Mouse (Mus musculus) neural tube, embryonic 15.5 days (tissue): ENCODE measurements around the gene Pdlim1. TPM values are rescaled to one million over a fixed set of nuclear protein-coding genes. Genes with fewer than 3 reads are reported as not detected.

Experiments used
- ATAC-seq: fragments of 200-750 bp; cut with Nextera tagmentation; 2 replicates; pipeline ENCODE4 v1.8.0; 2017; ENCODE audit warnings: mild to moderate bottlenecking, moderate TSS enrichment, moderate library complexity; ENCODE audit not compliant: low FRiP score
- H3K27ac ChIP-seq: fragments of 300-500 bp; sonication (generic); replicated peaks from 2 replicates; pipeline ENCODE4 v1.5.1; 2015; ENCODE audit warnings: mild to moderate bottlenecking, inconsistent platforms
- H3K27me3 ChIP-seq: fragments of 300-500 bp; sonication (generic); replicated peaks from 2 replicates; pipeline ENCODE4 v1.6.1; 2015; ENCODE audit warnings: inconsistent platforms
- H3K36me3 ChIP-seq: fragments of 300-500 bp; sonication (generic); 2 replicates; pipeline ENCODE4 v1.6.1; 2015; ENCODE audit warnings: inconsistent platforms
- H3K4me1 ChIP-seq: fragments of 300-500 bp; sonication (generic); 2 replicates; pipeline ENCODE4 v1.6.1; 2015; ENCODE audit warnings: inconsistent platforms
- H3K4me2 ChIP-seq: fragments of 300-500 bp; sonication (generic); 2 replicates; pipeline ENCODE4 v1.6.1; 2015; ENCODE audit warnings: inconsistent platforms, mild to moderate bottlenecking, moderate library complexity
- H3K4me3 ChIP-seq: fragments of 300-500 bp; sonication (generic); replicated peaks from 2 replicates; pipeline ENCODE4 v1.5.1; 2015; ENCODE audit warnings: mild to moderate bottlenecking, inconsistent platforms
- H3K9ac ChIP-seq: fragments of 300-500 bp; sonication (generic); replicated peaks from 2 replicates; pipeline ENCODE4 v1.6.1; 2015; ENCODE audit warnings: mild to moderate bottlenecking, inconsistent platforms
- H3K9me3 ChIP-seq: fragments of 300-500 bp; sonication (generic); replicated peaks from 2 replicates; pipeline ENCODE4 v1.6.1; 2016; ENCODE audit warnings: inconsistent platforms
- WGBS: fragments of 180-500 bp; shearing (Covaris S2); methylation state at CpG from one replicate; pipeline ENCODE4 v1.1.7; 2015; ENCODE audit warnings: mixed read lengths; 5-methylcytosine and 5-hydroxymethylcytosine counted together
- polyA plus RNA-seq: library from polyadenylated mRNA; unstranded; fragments of >200 nt; fragmentation: Nextera tagmentation; extraction: Ambion mirVana; gene quantifications from 2 replicates; pipeline ENCODE4 v1.2.1, GENCODE M21; 2015

Pdlim1 gene
- polyA plus RNA-seq, 1 experiment from 2014 or later, result 12.8 TPM

DNA sequence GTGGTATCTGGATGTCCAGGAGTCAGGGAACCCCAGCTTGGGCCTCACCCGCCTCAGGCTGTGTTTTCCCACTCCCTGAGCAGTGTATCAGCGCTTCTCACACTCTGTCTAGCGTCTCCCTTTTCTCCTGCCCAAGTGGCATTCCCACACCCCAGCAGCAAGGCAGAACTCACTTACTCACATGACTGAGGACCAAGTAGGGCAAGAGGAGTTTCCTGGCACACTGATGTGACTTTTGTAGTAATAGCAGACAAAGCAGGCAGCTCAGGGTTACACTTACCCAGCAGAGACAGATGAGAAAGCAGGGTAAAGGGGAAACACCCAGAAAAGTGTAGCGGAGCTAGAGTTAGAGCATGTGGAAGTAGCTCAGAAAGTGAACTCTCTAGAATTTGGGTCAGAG, 93.3 kb downstream of the Pdlim1 start:
- 87% methylated on average over 4 of the region's 4 CpGs for WGBS
- no peak overlapping the region for H3K27ac ChIP-seq
- no peaks in the 10 kb centered on the region for H3K4me1 ChIP-seq
- no peak overlapping the region for H3K4me3 ChIP-seq
- no peaks in the 10 kb centered on the region for H3K36me3 ChIP-seq
- ATAC-seq, result no peak
- no peaks in the 10 kb centered on the region for H3K27me3 ChIP-seq
- H3K9ac ChIP-seq, result no peak overlapping the region
- no peak overlapping the region for H3K4me2 ChIP-seq
- H3K9me3 ChIP-seq, result no peaks in the 10 kb centered on the region

Other genes starting within 250 kb of the Pdlim1 start
- not detected in 2 replicates for gene Cyp2c54, start 198.0 kb downstream of the Pdlim1 start, polyA plus RNA-seq
- not detected in 2 replicates for gene Cyp2c50, start 182.2 kb downstream of the Pdlim1 start, polyA plus RNA-seq
- gene Cyp2c70, start 84.5 kb downstream of the Pdlim1 start, polyA plus RNA-seq, result not detected in 2 replicates
- 94.7 and 103 TPM in 2 replicates for gene Sorbs1, start 241.9 kb upstream of the Pdlim1 start, polyA plus RNA-seq